Comparison of ENCODE assay signal across 14 mouse cellular contexts in the genomic region with DNA sequence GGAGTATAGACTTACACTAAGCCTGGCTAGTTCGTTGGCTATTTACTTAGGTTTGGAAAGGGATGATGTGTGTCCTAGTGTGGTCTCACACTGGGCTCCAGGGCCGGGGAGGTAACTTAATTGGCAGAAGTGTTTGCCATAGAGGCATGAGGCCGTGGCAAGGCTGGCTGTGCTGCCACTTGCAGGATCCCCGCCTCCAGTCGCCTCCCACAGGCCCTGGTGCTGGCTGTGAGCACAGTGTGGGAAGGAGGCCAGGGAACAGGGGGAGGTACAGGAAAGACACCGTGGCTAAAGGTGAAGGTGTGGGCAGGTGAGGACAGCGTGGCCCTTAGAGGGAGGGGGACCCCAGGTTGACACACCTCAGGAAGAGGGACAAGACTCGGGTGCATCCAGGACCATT. TPM values are rescaled to one million over a fixed set of nuclear protein-coding genes. Genes with fewer than 3 reads are reported as not detected.
DNase-seq lines count a peak whose midpoint lies in the region; ATAC-seq lines count a peak whose summit lies in the region.
"Had no signal": no experiment of that assay in that cellular context is flagged by ENCODE, and none has a peak within 500 bp of the region (broad histone marks: within the 10 kb centered on the region; RNA-seq: fewer than 3 reads in every experiment).

No protein-coding gene starts in this region.

- peaks cover 33% of the 10 kb centered on the region for H3K4me1 ChIP-seq in kidney, embryonic 14.5 days (ENCODE audit: control insufficient read depth, insufficient read depth, low read length)

- no peak for ATAC-seq in kidney, embryonic 14.5 days (ENCODE audit: low FRiP score, low TSS enrichment)
- ATAC-seq: midbrain, embryonic 16.5 days had no signal

- no peak overlapping the region for H3K9ac ChIP-seq in kidney, embryonic 14.5 days (ENCODE audit: low read depth, low read length)
- H3K9ac ChIP-seq: hindbrain, embryonic 14.5 days; lung, embryonic 15.5 days had no signal

- no peak overlapping the region for H3K27ac ChIP-seq in kidney, embryonic 14.5 days (ENCODE audit: low read depth, low read length)
- H3K27ac ChIP-seq: hindbrain, embryonic 14.5 days; limb, embryonic 10.5 days; lung, embryonic 15.5 days had no signal

- peaks cover 19% of the 10 kb centered on the region for H3K36me3 ChIP-seq in kidney, embryonic 14.5 days (ENCODE audit: control insufficient read depth, insufficient read depth, low read length)

- no peak overlapping the region for H3K4me3 ChIP-seq in kidney, embryonic 14.5 days (ENCODE audit: low read length)
- H3K4me3 ChIP-seq: erythroblast, embryonic 14.5 days; limb, embryonic 10.5 days; lung, embryonic 15.5 days had no signal

- no peak overlapping the region for H3K4me2 ChIP-seq in kidney, embryonic 14.5 days (replicated peaks; ENCODE audit: low read depth, low read length)
- H3K4me2 ChIP-seq: hindbrain, embryonic 14.5 days; lung, embryonic 15.5 days had no signal

- 59% methylated on average over 8 of the region's 8 CpGs for WGBS in kidney, embryonic 14.5 days

- H3K27me3 ChIP-seq in kidney, embryonic 14.5 days (ENCODE audit: control insufficient read depth, insufficient read depth, low read length) = no peaks in the 10 kb centered on the region
- H3K27me3 ChIP-seq: lung, embryonic 15.5 days had no signal

- no peaks in the 10 kb centered on the region for H3K9me3 ChIP-seq in kidney, embryonic 14.5 days (ENCODE audit: control insufficient read depth, low read length)
- H3K9me3 ChIP-seq: limb, embryonic 10.5 days; lung, embryonic 15.5 days had no signal

- peak; percentile 66 for DNase-seq in kidney, adult 18-20 months
- DNase-seq in adrenal gland, postnatal 14 days = peak; percentile 75
- DNase-seq in adrenal gland, postnatal 25 days = peak; percentile 54
- peak; percentile 57 to 66 for DNase-seq in kidney, postnatal 4 days
- no peak for DNase-seq in gastrocnemius, postnatal 10 days
- DNase-seq in spleen, adult 12 weeks (ENCODE audit: low spot score) = no peak
- DNase-seq: layer of hippocampus, adult 9-11 months; right cerebral cortex, postnatal 4 days had no signal

RNA-seq across cellular contexts. Expression of gene Zfyve21, which starts 6.0 kb away (rescaled TPM):
- 110 and 113 TPM in 2 replicates for polyA plus RNA-seq in kidney, embryonic 14.5 days (2014; fragmentation: Nextera tagmentation; extraction: Ambion mirVana)
- total RNA-seq in adrenal gland, postnatal 14 days (2021) = 91.0 and 96.9 TPM in 2 replicates
- total RNA-seq in adrenal gland, postnatal 25 days (2021) = 99.4 and 105 TPM in 2 replicates
- total RNA-seq in gastrocnemius, postnatal 10 days (2021) = 10 to 100 TPM; 19.6 to 21.9 TPM

RNA-seq across cellular contexts. Expression of gene Xrcc3, which starts 6.3 kb away (rescaled TPM):
- 11.2 and 20.3 TPM in 2 replicates for polyA plus RNA-seq in kidney, embryonic 14.5 days (2014; fragmentation: Nextera tagmentation; extraction: Ambion mirVana)
- 18.6 and 20.8 TPM in 2 replicates for total RNA-seq in adrenal gland, postnatal 14 days (2021)
- 14.7 and 17.7 TPM in 2 replicates for total RNA-seq in adrenal gland, postnatal 25 days (2021)
- 1 to 10 TPM; 1.6 to 2.0 TPM for total RNA-seq in gastrocnemius, postnatal 10 days (2021)

Comparison
In these comparisons a context has a peak if more than half of its experiments do, and no peak if none do; other contexts are left out.
1. DNase-seq: peak in kidney, adult 18-20 months (single experiment), adrenal gland, postnatal 14 days (single experiment), adrenal gland, postnatal 25 days (single experiment) and kidney, postnatal 4 days (2 of 2); none in gastrocnemius, postnatal 10 days (single experiment) and spleen, adult 12 weeks (single experiment).